Mouse (Mus musculus): ENCODE results near the gene Foxp1. TPM values are rescaled to one million over a fixed set of nuclear protein-coding genes. Genes with fewer than 3 reads are reported as not detected.

Gene Foxp1
- total RNA-seq, 2 experiments from 2014 or later = 12.3 to 26.5 TPM

- peak; percentile 42 for ATAC-seq (replicated peaks; ENCODE audit: low FRiP score, poor library complexity, severe bottlenecking)
Observed at GRCm38 (mm10) chr6:99521641-99522358, 721 bp downstream of the Foxp1 start.

GRCm38 (mm10) chr6:99521038-99521640, 1.4 kb downstream of the Foxp1 start:
- ATAC-seq (replicated peaks; ENCODE audit: low FRiP score, poor library complexity, severe bottlenecking) = no peak; the same call in 1 of the 2 replicates

GRCm38 (mm10) chr6:99520676-99521037, 1.9 kb downstream of the Foxp1 start:
- no peak for ATAC-seq (replicated peaks; ENCODE audit: low FRiP score, poor library complexity, severe bottlenecking)

GRCm38 (mm10) chr6:99519806-99520675, 2.5 kb downstream of the Foxp1 start:
- no peak for ATAC-seq (replicated peaks; ENCODE audit: low FRiP score, poor library complexity, severe bottlenecking)

- ATAC-seq (replicated peaks; ENCODE audit: low FRiP score, poor library complexity, severe bottlenecking) = no peak
Observed at GRCm38 (mm10) chr6:99519052-99519451, 3.5 kb downstream of the Foxp1 start.

- ATAC-seq (replicated peaks; ENCODE audit: low FRiP score, poor library complexity, severe bottlenecking) = no peak
Observed at GRCm38 (mm10) chr6:99515667-99516199, 6.8 kb downstream of the Foxp1 start.

- no peak for ATAC-seq (replicated peaks; ENCODE audit: low FRiP score, poor library complexity, severe bottlenecking)
Observed at GRCm38 (mm10) chr6:99511862-99512261, 10.7 kb downstream of the Foxp1 start.

GRCm38 (mm10) chr6:99509189-99509592, 13.3 kb downstream of the Foxp1 start:
- ATAC-seq (replicated peaks; ENCODE audit: low FRiP score, poor library complexity, severe bottlenecking) = no peak

- no peak for ATAC-seq (replicated peaks; ENCODE audit: low FRiP score, poor library complexity, severe bottlenecking)
Observed at GRCm38 (mm10) chr6:99506816-99507215, 15.7 kb downstream of the Foxp1 start.

- no peak for ATAC-seq (replicated peaks; ENCODE audit: low FRiP score, poor library complexity, severe bottlenecking)
Observed at GRCm38 (mm10) chr6:99503741-99504140, 18.8 kb downstream of the Foxp1 start.

- ATAC-seq (replicated peaks; ENCODE audit: low FRiP score, poor library complexity, severe bottlenecking) = no peak
Observed at GRCm38 (mm10) chr6:99502727-99503126, 19.8 kb downstream of the Foxp1 start.

- ATAC-seq (replicated peaks; ENCODE audit: low FRiP score, poor library complexity, severe bottlenecking) = no peak
Observed at GRCm38 (mm10) chr6:99502314-99502713, 20.2 kb downstream of the Foxp1 start.

GRCm38 (mm10) chr6:99500570-99501270, 21.8 kb downstream of the Foxp1 start:
- no peak for ATAC-seq (replicated peaks; ENCODE audit: low FRiP score, poor library complexity, severe bottlenecking)

- ATAC-seq (replicated peaks; ENCODE audit: low FRiP score, poor library complexity, severe bottlenecking) = no peak
Observed at GRCm38 (mm10) chr6:99498082-99498481, 24.4 kb downstream of the Foxp1 start.

- ATAC-seq (replicated peaks; ENCODE audit: low FRiP score, poor library complexity, severe bottlenecking) = no peak
Observed at GRCm38 (mm10) chr6:99496114-99496513, 26.4 kb downstream of the Foxp1 start.

- peak; percentile 65; the same call in 1 of the 2 replicates for ATAC-seq (replicated peaks; ENCODE audit: low FRiP score, poor library complexity, severe bottlenecking)
Observed at GRCm38 (mm10) chr6:99492937-99493336, 29.6 kb downstream of the Foxp1 start.

- ATAC-seq (replicated peaks; ENCODE audit: low FRiP score, poor library complexity, severe bottlenecking) = no peak
Observed at GRCm38 (mm10) chr6:99491979-99492544, 30.5 kb downstream of the Foxp1 start.

- ATAC-seq (replicated peaks; ENCODE audit: low FRiP score, poor library complexity, severe bottlenecking) = no peak
Observed at GRCm38 (mm10) chr6:99491146-99491545, 31.4 kb downstream of the Foxp1 start.

GRCm38 (mm10) chr6:99489900-99490648, 32.4 kb downstream of the Foxp1 start:
- ATAC-seq (replicated peaks; ENCODE audit: low FRiP score, poor library complexity, severe bottlenecking) = no peak

Data from erythroblast, adult 5-6 weeks (primary cell).